Mouse (Mus musculus): ENCODE measurements at regions not wholly inside any gene's neighbourhood (a gene's known extent, or its start where the extent isn't known, plus 50 kb on each side); places are given as distances from the start of the nearest gene placed in this dataset.

GRCm38 (mm10) chr12:25246566-25246965 is 149.6 kb upstream of the Id2 start:
- DNase-seq (ENCODE audit: low spot score) (no peak), ATAC-seq (replicated peaks; ENCODE audit: low FRiP score) (no peak)
- Histone ChIP-seq H3K4me2 (ENCODE audit: low read depth, low read length, severe bottlenecking) (no peak overlapping the region), H3K4me1 (replicated peaks; ENCODE audit: control insufficient read depth, insufficient read depth, low read length) (no peaks in the 10 kb centered on the region), H3K27ac (ENCODE audit: low read depth, low read length) (no peak overlapping the region), H3K36me3 (ENCODE audit: control insufficient read depth, insufficient read depth, low read length) (no peaks in the 10 kb centered on the region), H3K9me3 (ENCODE audit: control insufficient read depth, low read length) (no peaks in the 10 kb centered on the region), H3K27me3 (ENCODE audit: control insufficient read depth, insufficient read depth, low read length) (no peaks in the 10 kb centered on the region), H3K9ac (ENCODE audit: low read length) (no peak overlapping the region), H3K4me3 (ENCODE audit: low read depth, low read length) (no peak overlapping the region)
- WGBS: 90% methylated on average over 7 of the region's 7 CpGs

- WGBS: 83% methylated on average over 5 of the region's 5 CpGs
- Histone ChIP-seq H3K4me3 (ENCODE audit: low read depth, low read length) (no peak overlapping the region), H3K9me3 (ENCODE audit: control insufficient read depth, low read length) (no peaks in the 10 kb centered on the region), H3K4me2 (ENCODE audit: low read depth, low read length, severe bottlenecking) (no peak overlapping the region), H3K27ac (ENCODE audit: low read depth, low read length) (no peak overlapping the region), H3K4me1 (replicated peaks; ENCODE audit: control insufficient read depth, insufficient read depth, low read length) (no peaks in the 10 kb centered on the region), H3K27me3 (ENCODE audit: control insufficient read depth, insufficient read depth, low read length) (no peaks in the 10 kb centered on the region), H3K9ac (ENCODE audit: low read length) (no peak overlapping the region), H3K36me3 (ENCODE audit: control insufficient read depth, insufficient read depth, low read length) (no peaks in the 10 kb centered on the region)
- ATAC-seq (replicated peaks; ENCODE audit: low FRiP score) (no peak), DNase-seq (ENCODE audit: low spot score) (no peak)
Observed at GRCm38 (mm10) chr12:25245661-25246060, 148.7 kb upstream of the Id2 start.

- WGBS: 97% methylated on average over 5 of the region's 5 CpGs
Observed at GRCm38 (mm10) chr12:25245251-25245650, 148.3 kb upstream of the Id2 start.

GRCm38 (mm10) chr12:25244666-25245065 is 147.7 kb upstream of the Id2 start:
- no peak for ATAC-seq (replicated peaks; ENCODE audit: low FRiP score)
- no peak overlapping the region for H3K9ac ChIP-seq (ENCODE audit: low read length)

More at GRCm38 (mm10) chr12:25245251-25245650, 148.3 kb upstream of the Id2 start:
- no peaks in the 10 kb centered on the region for H3K36me3 ChIP-seq (ENCODE audit: control insufficient read depth, insufficient read depth, low read length)
- H3K27me3 ChIP-seq (ENCODE audit: control insufficient read depth, insufficient read depth, low read length): no peaks in the 10 kb centered on the region
- DNase-seq (ENCODE audit: low spot score) (no peak), ATAC-seq (replicated peaks; ENCODE audit: low FRiP score) (no peak)
- no peaks in the 10 kb centered on the region for H3K4me1 ChIP-seq (replicated peaks; ENCODE audit: control insufficient read depth, insufficient read depth, low read length)
- H3K9me3 ChIP-seq (ENCODE audit: control insufficient read depth, low read length): no peaks in the 10 kb centered on the region
- no peak overlapping the region for H3K9ac ChIP-seq (ENCODE audit: low read length)
- no peak overlapping the region for H3K4me2 ChIP-seq (ENCODE audit: low read depth, low read length, severe bottlenecking)
- no peak overlapping the region for H3K4me3 ChIP-seq (ENCODE audit: low read depth, low read length)
- H3K27ac ChIP-seq (ENCODE audit: low read depth, low read length): no peak overlapping the region

GRCm38 (mm10) chr12:25243901-25244300 is 147.0 kb upstream of the Id2 start:
- no peaks in the 10 kb centered on the region for H3K4me1 ChIP-seq (replicated peaks; ENCODE audit: control insufficient read depth, insufficient read depth, low read length)
- H3K27me3 ChIP-seq (ENCODE audit: control insufficient read depth, insufficient read depth, low read length): no peaks in the 10 kb centered on the region
- no peak for DNase-seq (ENCODE audit: low spot score)

More at GRCm38 (mm10) chr12:25244666-25245065, 147.7 kb upstream of the Id2 start:
- 91% methylated on average over 1 of the region's 1 CpGs for WGBS
- Histone ChIP-seq H3K27ac (ENCODE audit: low read depth, low read length) (no peak overlapping the region), H3K4me2 (ENCODE audit: low read depth, low read length, severe bottlenecking) (no peak overlapping the region), H3K4me1 (replicated peaks; ENCODE audit: control insufficient read depth, insufficient read depth, low read length) (no peaks in the 10 kb centered on the region), H3K27me3 (ENCODE audit: control insufficient read depth, insufficient read depth, low read length) (no peaks in the 10 kb centered on the region), H3K36me3 (ENCODE audit: control insufficient read depth, insufficient read depth, low read length) (no peaks in the 10 kb centered on the region), H3K4me3 (ENCODE audit: low read depth, low read length) (no peak overlapping the region), H3K9me3 (ENCODE audit: control insufficient read depth, low read length) (no peaks in the 10 kb centered on the region)
- no peak for DNase-seq (ENCODE audit: low spot score)

GRCm38 (mm10) chr12:25242369-25242768 is 145.4 kb upstream of the Id2 start:
- no peak overlapping the region for H3K4me3 ChIP-seq (ENCODE audit: low read depth, low read length)
- no peaks in the 10 kb centered on the region for H3K36me3 ChIP-seq (ENCODE audit: control insufficient read depth, insufficient read depth, low read length)
- no peaks in the 10 kb centered on the region for H3K4me1 ChIP-seq (replicated peaks; ENCODE audit: control insufficient read depth, insufficient read depth, low read length)
- H3K27ac ChIP-seq (ENCODE audit: low read depth, low read length): no peak overlapping the region
- H3K9me3 ChIP-seq (ENCODE audit: control insufficient read depth, low read length): no peaks in the 10 kb centered on the region
- WGBS: 76% methylated on average over 3 of the region's 3 CpGs
- no peak overlapping the region for H3K4me2 ChIP-seq (ENCODE audit: low read depth, low read length, severe bottlenecking)
- DNase-seq (ENCODE audit: low spot score) (no peak), ATAC-seq (replicated peaks; ENCODE audit: low FRiP score) (no peak)
- no peaks in the 10 kb centered on the region for H3K27me3 ChIP-seq (ENCODE audit: control insufficient read depth, insufficient read depth, low read length)
- no peak overlapping the region for H3K9ac ChIP-seq (ENCODE audit: low read length)

More at GRCm38 (mm10) chr12:25243901-25244300, 147.0 kb upstream of the Id2 start:
- Histone ChIP-seq H3K9me3 (ENCODE audit: control insufficient read depth, low read length) (no peaks in the 10 kb centered on the region), H3K9ac (ENCODE audit: low read length) (no peak overlapping the region), H3K27ac (ENCODE audit: low read depth, low read length) (no peak overlapping the region), H3K36me3 (ENCODE audit: control insufficient read depth, insufficient read depth, low read length) (no peaks in the 10 kb centered on the region), H3K4me3 (ENCODE audit: low read depth, low read length) (no peak overlapping the region), H3K4me2 (ENCODE audit: low read depth, low read length, severe bottlenecking) (no peak overlapping the region)
- WGBS: 79% methylated on average over 1 of the region's 1 CpGs
- no peak for ATAC-seq (replicated peaks; ENCODE audit: low FRiP score)

GRCm38 (mm10) chr12:25241675-25242074 is 144.7 kb upstream of the Id2 start:
- Histone ChIP-seq H3K4me1 (replicated peaks; ENCODE audit: control insufficient read depth, insufficient read depth, low read length) (no peaks in the 10 kb centered on the region), H3K9me3 (ENCODE audit: control insufficient read depth, low read length) (no peaks in the 10 kb centered on the region), H3K27me3 (ENCODE audit: control insufficient read depth, insufficient read depth, low read length) (no peaks in the 10 kb centered on the region), H3K27ac (ENCODE audit: low read depth, low read length) (no peak overlapping the region), H3K4me3 (ENCODE audit: low read depth, low read length) (no peak overlapping the region), H3K9ac (ENCODE audit: low read length) (no peak overlapping the region), H3K36me3 (ENCODE audit: control insufficient read depth, insufficient read depth, low read length) (no peaks in the 10 kb centered on the region), H3K4me2 (ENCODE audit: low read depth, low read length, severe bottlenecking) (no peak overlapping the region)
- 96% methylated on average over 3 of the region's 3 CpGs for WGBS
- DNase-seq (ENCODE audit: low spot score) (no peak), ATAC-seq (replicated peaks; ENCODE audit: low FRiP score) (no peak)

- Histone ChIP-seq H3K4me1 (replicated peaks; ENCODE audit: control insufficient read depth, insufficient read depth, low read length) (no peaks in the 10 kb centered on the region), H3K4me2 (ENCODE audit: low read depth, low read length, severe bottlenecking) (no peak overlapping the region), H3K36me3 (ENCODE audit: control insufficient read depth, insufficient read depth, low read length) (no peaks in the 10 kb centered on the region), H3K4me3 (ENCODE audit: low read depth, low read length) (no peak overlapping the region), H3K9me3 (ENCODE audit: control insufficient read depth, low read length) (no peaks in the 10 kb centered on the region), H3K27ac (ENCODE audit: low read depth, low read length) (no peak overlapping the region), H3K27me3 (ENCODE audit: control insufficient read depth, insufficient read depth, low read length) (no peaks in the 10 kb centered on the region), H3K9ac (ENCODE audit: low read length) (no peak overlapping the region)
- 80% methylated on average over 3 of the region's 3 CpGs for WGBS
- ATAC-seq (replicated peaks; ENCODE audit: low FRiP score) (no peak), DNase-seq (ENCODE audit: low spot score) (no peak)
Observed at GRCm38 (mm10) chr12:25240796-25241195, 143.9 kb upstream of the Id2 start.

GRCm38 (mm10) chr12:25240142-25240541 is 143.2 kb upstream of the Id2 start:
- DNase-seq (ENCODE audit: low spot score): no peak
- Histone ChIP-seq H3K4me3 (ENCODE audit: low read depth, low read length) (no peak overlapping the region), H3K27me3 (ENCODE audit: control insufficient read depth, insufficient read depth, low read length) (no peaks in the 10 kb centered on the region), H3K27ac (ENCODE audit: low read depth, low read length) (no peak overlapping the region), H3K4me2 (ENCODE audit: low read depth, low read length, severe bottlenecking) (no peak overlapping the region), H3K9ac (ENCODE audit: low read length) (no peak overlapping the region), H3K9me3 (ENCODE audit: control insufficient read depth, low read length) (no peaks in the 10 kb centered on the region), H3K4me1 (replicated peaks; ENCODE audit: control insufficient read depth, insufficient read depth, low read length) (no peaks in the 10 kb centered on the region), H3K36me3 (ENCODE audit: control insufficient read depth, insufficient read depth, low read length) (no peaks in the 10 kb centered on the region)
- ATAC-seq (replicated peaks; ENCODE audit: low FRiP score): no peak
- 79% methylated on average over 12 of the region's 12 CpGs for WGBS
